Comparison of ENCODE assay signal across 15 mouse cellular contexts in genomic region chr13:71034926-71035687, GRCm38 (mm10).
"Had no signal": no experiment of that assay in that cellular context is flagged by ENCODE, and none has a peak within 500 bp of the region (broad histone marks: within the 10 kb centered on the region; RNA-seq: fewer than 3 reads in every experiment).

No protein-coding gene starts in this region.

- ATAC-seq: intestine, embryonic 16.5 days; liver, embryonic 12.5 days had no signal

- H3K27ac ChIP-seq: kidney, embryonic 15.5 days; limb, embryonic 13.5 days; liver, embryonic 12.5 days; neural tube, embryonic 12.5 days had no signal

- H3K9me3 ChIP-seq: kidney, embryonic 15.5 days; limb, embryonic 13.5 days; liver, embryonic 12.5 days; neural tube, embryonic 12.5 days had no signal

- H3K4me1 ChIP-seq: kidney, embryonic 15.5 days; limb, embryonic 13.5 days; liver, embryonic 12.5 days; neural tube, embryonic 12.5 days had no signal

- H3K4me3 ChIP-seq: kidney, embryonic 15.5 days; limb, embryonic 13.5 days; liver, embryonic 12.5 days; neural tube, embryonic 12.5 days had no signal

- H3K36me3 ChIP-seq: kidney, embryonic 15.5 days; limb, embryonic 13.5 days; liver, embryonic 12.5 days; neural tube, embryonic 12.5 days had no signal

- H3K9ac ChIP-seq: kidney, embryonic 15.5 days; limb, embryonic 13.5 days; liver, embryonic 12.5 days; lung, embryonic 14.5 days; neural tube, embryonic 12.5 days had no signal

- H3K27me3 ChIP-seq: kidney, embryonic 15.5 days; limb, embryonic 13.5 days; liver, embryonic 12.5 days; neural tube, embryonic 12.5 days had no signal

- DNase-seq: kidney, adult 2 months; kidney, postnatal 14 days; left cerebral cortex, postnatal 4 days; lung, embryonic 14.5 days; lung, postnatal 10 days; lung, postnatal 4 days; right cerebral cortex, postnatal 4 days; spleen, adult 18-20 months; thymus, adult 2 months; thymus, postnatal 25 days had no signal

- H3K4me2 ChIP-seq: kidney, embryonic 15.5 days; limb, embryonic 13.5 days; liver, embryonic 12.5 days; lung, embryonic 14.5 days; neural tube, embryonic 12.5 days had no signal
